Mouse (Mus musculus) C2C12 (cell line): ENCODE measurements around the gene Tgfbr3.

Experiments
- CTCF ChIP-seq: IDR thresholded peaks from one replicate; pipeline ENCODE4 v1.5.1; 2011; ENCODE audit not compliant: control insufficient read depth, insufficient read depth, insufficient read length
- MYOG ChIP-seq: IDR thresholded peaks from one replicate; pipeline ENCODE4 v1.6.1; 2011; ENCODE audit not compliant: control insufficient read depth, insufficient read length; ENCODE audit errors: extremely low read depth
- USF1 ChIP-seq: IDR thresholded peaks from one replicate; pipeline ENCODE4 v1.6.1; 2011; ENCODE audit warnings: low read depth, mild to moderate bottlenecking, control low read depth, moderate library complexity

GRCm38 (mm10) chr5:107101135-107101534 lies 188.3 kb downstream of the Tgfbr3 start:
- no peak for TF ChIP-seq CTCF
- TF ChIP-seq USF1: no peak
- TF ChIP-seq MYOG: no peak
